Mouse (Mus musculus) forebrain, embryonic 16.5 days (tissue): ENCODE measurements at regions not wholly inside any gene's neighbourhood (a gene's known extent, or its start where the extent isn't known, plus 50 kb on each side); places are given as distances from the start of the nearest gene placed in this dataset.

Source experiments
- ATAC-seq: fragments of 200-750 bp; cut with Nextera tagmentation; 2 replicates; pipeline ENCODE4 v1.8.0; 2017; ENCODE audit warnings: mild to moderate bottlenecking, moderate library complexity
- H3K27ac ChIP-seq: fragments of 300-500 bp; sonication (generic); 2 replicates; pipeline ENCODE4 v1.5.1; 2014; ENCODE audit warnings: low read length, control low read depth
- H3K27me3 ChIP-seq: fragments of 300-500 bp; sonication (generic); replicated peaks from 2 replicates; pipeline ENCODE4 v1.6.1; 2014; ENCODE audit warnings: low read length; ENCODE audit not compliant: control insufficient read depth, insufficient read depth
- H3K36me3 ChIP-seq: fragments of 300-500 bp; sonication (generic); 2 replicates; pipeline ENCODE4 v1.6.1; 2014; ENCODE audit not compliant: control insufficient read depth, insufficient read depth
- H3K4me1 ChIP-seq: fragments of 300-500 bp; sonication (generic); replicated peaks from 2 replicates; pipeline ENCODE4 v1.6.1; 2014; ENCODE audit warnings: low read length; ENCODE audit not compliant: control insufficient read depth, insufficient read depth
- H3K4me2 ChIP-seq: fragments of 300-500 bp; sonication (generic); 2 replicates; pipeline ENCODE4 v1.6.1; 2014; ENCODE audit warnings: mild to moderate bottlenecking, low read length, control low read depth
- H3K4me3 ChIP-seq: fragments of 300-500 bp; sonication (generic); replicated peaks from 2 replicates; pipeline ENCODE4 v1.5.1; 2014; ENCODE audit warnings: mild to moderate bottlenecking, low read length, control low read depth
- H3K9ac ChIP-seq: fragments of 300-500 bp; sonication (generic); replicated peaks from 2 replicates; pipeline ENCODE4 v1.6.1; 2014; ENCODE audit warnings: low read depth, low read length, control low read depth
- H3K9me3 ChIP-seq: fragments of 300-500 bp; sonication (generic); 2 replicates; pipeline ENCODE4 v1.6.1; 2016; ENCODE audit warnings: low read length; ENCODE audit not compliant: control insufficient read depth
- WGBS: fragments of 180-500 bp; shearing (Covaris S2); extraction: QIAGEN DNeasy Blood & Tissue Kit; methylation state at CpG from one replicate; pipeline ENCODE4 v1.1.7; 2014; 5-methylcytosine and 5-hydroxymethylcytosine counted together

DNA sequence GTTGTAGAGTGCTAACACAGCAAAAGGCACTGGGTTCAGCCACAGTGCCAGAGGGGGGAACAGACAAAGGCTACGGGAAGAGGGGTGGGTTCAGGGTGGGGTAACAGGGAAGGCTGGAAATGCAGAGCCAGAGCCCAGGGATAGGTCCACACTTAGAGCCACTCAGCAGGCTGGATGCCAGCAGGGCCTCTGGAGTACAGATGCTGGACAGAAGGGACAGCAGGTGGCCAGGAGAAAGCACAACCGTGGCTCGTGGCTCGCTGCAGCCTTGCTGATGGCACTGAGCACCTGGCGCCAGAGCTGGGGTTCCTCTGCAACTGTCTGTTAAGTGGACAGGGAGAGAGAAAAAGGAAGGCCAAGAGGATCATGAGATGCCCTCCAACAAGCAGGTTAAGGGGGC is 174.2 kb downstream of the Mroh4 start:
- ATAC-seq = no peak
- no peak overlapping the region for H3K4me2 ChIP-seq
- no peak overlapping the region for H3K4me3 ChIP-seq
- 0 out of 2 replicates have a peak, but pooled peaks cover 4% of the 10 kb centered on the region for H3K9me3 ChIP-seq
- no peak overlapping the region for H3K27ac ChIP-seq
- no peak overlapping the region for H3K9ac ChIP-seq
- H3K4me1 ChIP-seq = peaks cover 11% of the 10 kb centered on the region; the same call in 1 of the 2 replicates
- no peaks in the 10 kb centered on the region for H3K27me3 ChIP-seq
- 62% methylated on average over 5 of the region's 5 CpGs for WGBS
- H3K36me3 ChIP-seq = no peaks in the 10 kb centered on the region

DNA sequence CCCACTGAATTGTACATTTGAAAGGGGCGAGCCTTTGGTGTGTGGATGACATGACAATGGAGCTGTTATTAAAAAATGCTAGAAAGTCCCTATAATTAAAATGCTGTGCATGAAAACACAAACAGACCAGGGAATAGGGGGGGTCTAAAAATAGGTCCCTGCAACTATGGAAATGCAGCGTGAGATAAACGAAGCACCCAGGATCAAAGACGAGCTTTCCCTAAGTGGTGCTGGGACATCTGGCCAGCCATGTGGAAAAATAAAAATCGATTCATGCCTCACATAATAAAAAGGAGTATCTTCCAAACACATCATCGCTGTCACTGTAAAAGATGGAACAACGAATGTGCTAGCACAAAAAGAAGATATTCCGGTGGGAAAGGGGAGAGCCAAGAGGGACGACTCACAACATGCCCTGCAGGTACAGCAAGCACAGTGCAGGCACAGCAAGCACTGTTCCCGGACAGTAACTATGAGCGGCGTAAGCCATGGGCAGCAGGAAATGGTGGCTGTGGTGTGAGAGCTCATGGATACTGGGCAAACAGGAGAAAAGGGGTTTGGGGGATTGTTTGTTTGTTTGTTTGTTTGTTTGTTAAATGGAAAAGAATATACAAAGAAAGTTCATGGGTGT is 176.7 kb downstream of the Mroh4 start:
- no peak overlapping the region for H3K4me3 ChIP-seq
- no peak overlapping the region for H3K4me2 ChIP-seq
- ATAC-seq = peak; percentile 38; the same call in 1 of the 2 replicates
- WGBS = 61% methylated on average over 12 of the region's 12 CpGs
- H3K36me3 ChIP-seq = no peaks in the 10 kb centered on the region
- peaks cover 11% of the 10 kb centered on the region; the same call in 1 of the 2 replicates for H3K4me1 ChIP-seq
- no peaks in the 10 kb centered on the region for H3K27me3 ChIP-seq
- 0 out of 2 replicates have a peak, but pooled peaks cover 4% of the 10 kb centered on the region for H3K9me3 ChIP-seq
- peak overlapping the region; percentile 24; the same call in 1 of the 2 replicates for H3K27ac ChIP-seq
- H3K9ac ChIP-seq = no peak overlapping the region

- Histone ChIP-seq H3K9ac (no peak overlapping the region), H3K36me3 (no peaks in the 10 kb centered on the region), H3K4me3 (no peak overlapping the region), H3K4me2 (no peak overlapping the region), H3K27me3 (no peaks in the 10 kb centered on the region), H3K27ac (peak overlapping the region; percentile 12; the same call in 1 of the 2 replicates), H3K9me3 (no peaks in the 10 kb centered on the region), H3K4me1 (peaks cover 11% of the 10 kb centered on the region; the same call in 1 of the 2 replicates)
- peak; percentile 32 for ATAC-seq
- 65% methylated on average over 9 of the region's 9 CpGs for WGBS
Measured at GRCm38 (mm10) chr15:74458940-74459339, 177.2 kb downstream of the Mroh4 start.

DNA sequence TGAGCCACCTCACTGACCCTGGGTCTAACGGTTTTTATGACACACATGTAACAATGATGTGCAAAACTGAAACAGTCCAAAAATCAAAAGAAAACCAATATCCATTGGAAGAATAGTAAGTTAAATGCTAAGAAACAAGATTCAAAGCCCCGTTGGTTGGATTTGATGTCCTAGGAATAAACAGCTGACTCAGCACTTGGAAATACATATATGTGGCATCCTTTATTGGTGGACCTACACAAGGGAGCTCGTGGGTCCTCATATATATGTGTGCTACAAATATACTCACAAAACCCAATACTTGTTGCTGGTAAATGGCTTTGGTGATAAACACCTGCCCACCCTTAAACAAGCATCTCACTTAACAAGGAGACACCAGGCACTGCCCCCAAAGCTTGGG is 178.2 kb downstream of the Mroh4 start:
- Histone ChIP-seq H3K27me3 (no peaks in the 10 kb centered on the region), H3K36me3 (no peaks in the 10 kb centered on the region), H3K9ac (no peak overlapping the region), H3K4me1 (peaks cover 11% of the 10 kb centered on the region; the same call in 1 of the 2 replicates), H3K4me2 (no peak overlapping the region), H3K9me3 (no peaks in the 10 kb centered on the region), H3K4me3 (no peak overlapping the region), H3K27ac (no peak overlapping the region)
- no peak for ATAC-seq
- WGBS = 88% methylated on average over 3 of the region's 3 CpGs

DNA sequence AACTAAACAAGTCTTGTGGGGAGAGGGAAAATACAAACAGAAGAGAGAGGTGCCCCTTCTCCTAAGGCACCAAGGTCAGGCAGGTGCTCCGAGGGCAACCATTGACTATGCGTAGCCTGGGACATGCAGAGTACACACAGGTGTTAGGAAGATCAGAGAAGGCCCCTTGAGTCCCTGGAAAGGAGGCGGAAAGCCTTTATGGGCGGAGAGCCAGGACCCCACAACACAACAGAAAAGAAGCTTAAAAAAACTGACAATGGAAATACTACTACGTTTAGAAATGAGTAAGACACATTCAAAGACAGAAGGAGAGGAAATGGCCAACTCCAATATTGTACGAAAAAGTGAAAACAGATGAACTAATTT is 179.5 kb downstream of the Mroh4 start:
- ATAC-seq = no peak
- no peak overlapping the region for H3K4me3 ChIP-seq
- WGBS = 75% methylated on average over 6 of the region's 6 CpGs
- H3K9ac ChIP-seq = no peak overlapping the region
- no peak overlapping the region for H3K27ac ChIP-seq
- H3K9me3 ChIP-seq = no peaks in the 10 kb centered on the region
- H3K36me3 ChIP-seq = no peaks in the 10 kb centered on the region
- no peak overlapping the region for H3K4me2 ChIP-seq
- no peaks in the 10 kb centered on the region for H3K27me3 ChIP-seq
- peaks cover 11% of the 10 kb centered on the region; the same call in 1 of the 2 replicates for H3K4me1 ChIP-seq

GRCm38 (mm10) chr15:74455921-74456674 is 180.1 kb downstream of the Mroh4 start:
- H3K27me3 ChIP-seq = no peaks in the 10 kb centered on the region
- H3K9ac ChIP-seq = no peak overlapping the region
- no peak overlapping the region for H3K4me2 ChIP-seq
- ATAC-seq = no peak
- WGBS = 56% methylated on average over 11 of the region's 11 CpGs
- H3K36me3 ChIP-seq = no peaks in the 10 kb centered on the region
- H3K9me3 ChIP-seq = no peaks in the 10 kb centered on the region
- H3K4me1 ChIP-seq = peaks cover 11% of the 10 kb centered on the region; the same call in 1 of the 2 replicates
- no peak overlapping the region for H3K27ac ChIP-seq
- no peak overlapping the region for H3K4me3 ChIP-seq

DNA sequence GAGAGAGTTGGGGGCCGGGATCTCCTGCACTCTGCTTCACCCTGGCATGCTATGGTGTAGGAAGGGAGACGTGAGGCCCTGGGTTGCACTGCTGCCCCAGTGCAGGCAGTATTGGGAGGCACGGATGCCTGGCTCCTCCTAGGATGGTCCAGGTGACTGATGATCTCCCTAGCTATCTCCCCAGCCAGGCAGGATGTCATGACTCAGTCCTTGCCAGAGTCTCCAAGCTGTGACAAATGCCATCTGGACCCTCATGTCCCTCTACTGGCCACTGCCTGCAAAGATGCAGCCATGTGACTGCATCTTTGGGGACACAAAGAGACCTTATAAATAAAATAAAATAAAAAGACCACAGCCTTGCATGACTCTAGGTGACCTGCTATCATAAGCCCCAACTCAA is 181.6 kb downstream of the Mroh4 start:
- H3K9me3 ChIP-seq = no peaks in the 10 kb centered on the region
- no peaks in the 10 kb centered on the region for H3K27me3 ChIP-seq
- H3K4me1 ChIP-seq = peaks cover 13% of the 10 kb centered on the region; the same call in 1 of the 2 replicates
- no peak overlapping the region for H3K9ac ChIP-seq
- 86% methylated on average over 3 of the region's 3 CpGs for WGBS
- no peaks in the 10 kb centered on the region for H3K36me3 ChIP-seq
- H3K27ac ChIP-seq = no peak overlapping the region
- ATAC-seq = no peak
- H3K4me3 ChIP-seq = no peak overlapping the region
- no peak overlapping the region for H3K4me2 ChIP-seq

- H3K36me3 ChIP-seq = no peaks in the 10 kb centered on the region
- no peak for ATAC-seq
- no peak overlapping the region for H3K27ac ChIP-seq
- no peak overlapping the region for H3K9ac ChIP-seq
- no peaks in the 10 kb centered on the region for H3K9me3 ChIP-seq
- no peak overlapping the region for H3K4me2 ChIP-seq
- H3K4me3 ChIP-seq = no peak overlapping the region
- 84% methylated on average over 6 of the region's 6 CpGs for WGBS
- H3K4me1 ChIP-seq = peaks cover 7% of the 10 kb centered on the region; the same call in 1 of the 2 replicates
- H3K27me3 ChIP-seq = no peaks in the 10 kb centered on the region
Measured at GRCm38 (mm10) chr15:74453810-74454209, 182.3 kb downstream of the Mroh4 start.

GRCm38 (mm10) chr15:74452426-74452825 is 183.7 kb downstream of the Mroh4 start:
- no peak for ATAC-seq
- Histone ChIP-seq H3K4me1 (peaks cover 5% of the 10 kb centered on the region; the same call in 1 of the 2 replicates), H3K9me3 (no peaks in the 10 kb centered on the region), H3K4me2 (no peak overlapping the region), H3K27ac (no peak overlapping the region), H3K36me3 (no peaks in the 10 kb centered on the region), H3K27me3 (no peaks in the 10 kb centered on the region), H3K4me3 (no peak overlapping the region), H3K9ac (no peak overlapping the region)
- WGBS = 86% methylated on average over 3 of the region's 3 CpGs
